Mouse (Mus musculus) embryonic fibroblast, embryonic 13.5 days (primary cell): ENCODE results near the gene Poc1b.

ENCODE experiments used
- CTCF ChIP-seq: IDR thresholded peaks from 2 replicates; pipeline ENCODE4 v1.5.1; 2011; ENCODE audit warnings: mild to moderate bottlenecking, control low read depth, low read length, moderate library complexity, borderline replicate concordance; ENCODE audit not compliant: insufficient read depth
- POLR2A ChIP-seq: IDR thresholded peaks from 2 replicates; pipeline ENCODE4 v1.6.1; 2011; ENCODE audit warnings: low read depth, mild to moderate bottlenecking, control low read depth, low read length, moderate library complexity

GRCm38 (mm10) chr10:99194451-99195055, 87.7 kb downstream of the Poc1b start:
- TF ChIP-seq POLR2A (no peak), CTCF (no peak)
